Mouse (Mus musculus) left cerebral cortex, postnatal 14 days (tissue): ENCODE data around the gene Nktr. TPM values are rescaled to one million over a fixed set of nuclear protein-coding genes. Genes with fewer than 3 reads are reported as not detected.

Experiments
- DNase-seq, 2 experiments: peaks; one replicate each; pipeline ENCODE4 v3.0.0; 2021 to 2022; ENCODE audit warnings: low spot score in 2 of 2, mixed read lengths in 1 of 2
- intact Hi-C: fragments of 180-260 bp; cut with DNase I; formaldehyde crosslinking; loops from one replicate; pipeline ENCODE4 v1.15.1; 2025
- total RNA-seq, 2 experiments: library from RNA; stranded (reverse); gene quantifications; 2 replicates each; pipeline ENCODE4 v1.2.3; 2021

Nktr gene
- total RNA-seq, 2 experiments from 2014 or later, result 102 to 103 TPM

GRCm38 (mm10) chr9:121704646-121705625 is 14.0 kb upstream of the Nktr start, which contains the start of gene Sec22c:
Gene Sec22c, minus strand, starts transcription at chr9:121705490.
- peak; percentile 87 to 88 for DNase-seq
- intact Hi-C loops, result no loop called here

DNA sequence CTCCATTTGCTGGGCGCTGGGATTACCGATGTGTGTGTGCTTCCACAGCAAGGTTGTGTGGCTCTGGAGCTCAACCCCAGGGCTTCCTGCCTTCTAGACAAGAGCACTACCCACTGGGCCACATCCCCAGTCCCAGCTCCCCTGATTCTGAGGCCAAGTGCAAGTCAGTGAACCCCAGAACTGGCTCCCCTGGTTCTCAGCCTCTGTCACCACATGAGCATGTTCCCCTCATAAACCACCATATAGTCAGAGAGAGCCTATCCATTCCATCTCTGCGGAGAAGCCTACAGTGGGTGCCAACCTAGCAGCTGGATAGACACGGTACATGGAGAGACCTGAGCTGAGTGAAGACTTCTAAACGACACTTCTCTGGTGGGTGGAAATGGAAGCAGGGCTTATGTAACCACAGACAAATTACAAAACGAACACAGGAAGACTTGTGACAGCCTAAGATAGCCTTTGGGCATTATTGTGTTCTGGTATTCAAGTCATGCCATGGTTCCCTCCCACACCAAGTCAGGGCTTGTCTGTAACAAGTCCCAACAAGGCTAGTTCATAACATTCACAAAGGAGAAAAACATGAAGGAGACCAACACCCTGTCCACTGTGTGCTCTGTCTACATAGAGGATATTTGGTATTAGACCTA is 12.8 kb upstream of the Nktr start:
- intact Hi-C loops, result no loop called here
- DNase-seq, result no peak

DNA sequence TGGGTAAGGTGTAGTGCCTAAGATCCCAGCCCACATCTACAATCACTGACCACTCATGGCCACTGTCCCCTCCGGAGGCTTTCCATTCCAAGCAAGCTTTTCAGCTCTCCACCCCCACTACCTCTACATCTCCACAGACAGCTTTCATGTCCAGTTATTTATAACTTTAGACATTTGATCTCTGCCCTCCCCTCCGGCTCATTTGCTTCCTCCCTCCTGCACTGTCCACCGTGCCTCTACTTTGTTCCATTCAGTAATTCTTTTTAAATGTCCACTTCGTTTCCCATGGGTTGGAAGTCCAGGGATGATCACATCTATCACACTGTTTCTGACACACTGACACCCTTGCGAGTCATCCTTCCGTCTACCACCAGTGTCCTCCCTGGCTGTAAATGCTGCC is 11.2 kb upstream of the Nktr start:
- intact Hi-C loops, result no loop called here
- no peak for DNase-seq

- DNase-seq, result no peak
- intact Hi-C loops, result no loop called here
These were observed 10.2 kb upstream of the Nktr start for GRCm38 (mm10) chr9:121708506-121709486.

GRCm38 (mm10) chr9:121709898-121710583 is 8.9 kb upstream of the Nktr start, which contains the start of gene Ss18l2:
Gene Ss18l2, plus strand, starts transcription at chr9:121710329.
- peak; percentile 99 for DNase-seq
- intact Hi-C loops, result no loop called here

- no peak for DNase-seq
- intact Hi-C loops, result no loop called here
These were observed 8.4 kb upstream of the Nktr start for GRCm38 (mm10) chr9:121710584-121710975.

- DNase-seq, result no peak
- intact Hi-C loops, result no loop called here
These were observed 1.9 kb upstream of the Nktr start for GRCm38 (mm10) chr9:121717048-121717447.

DNA sequence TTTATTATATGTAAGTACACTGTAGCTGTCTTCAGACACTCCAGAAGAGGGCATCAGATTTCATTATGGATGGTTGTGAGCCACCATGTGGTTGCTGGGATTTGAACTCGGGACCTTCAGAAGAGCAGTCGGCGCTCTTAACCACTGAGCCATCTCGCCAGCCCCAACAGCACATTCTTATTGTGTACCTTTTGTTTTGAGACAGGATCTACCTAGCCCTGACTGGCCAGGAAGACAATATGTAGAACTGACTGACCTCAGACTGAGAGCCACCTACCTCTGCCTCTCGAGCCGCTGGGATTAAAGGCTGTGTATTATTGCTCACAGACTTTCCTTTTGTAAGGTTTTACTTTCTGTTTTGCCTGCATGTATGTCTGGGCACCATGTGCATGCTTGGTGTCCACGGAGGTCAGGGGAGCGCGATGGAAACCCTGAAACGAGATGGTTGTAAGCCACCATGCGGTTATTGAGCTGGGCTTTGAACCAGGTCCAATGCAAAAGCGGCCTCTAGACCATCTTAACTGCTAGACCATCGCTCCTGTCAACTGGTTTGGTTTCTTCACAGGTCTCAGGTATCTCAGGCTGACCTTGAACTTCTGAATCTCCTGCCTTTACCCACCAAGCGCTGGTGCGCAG is 781 bp upstream of the Nktr start:
- no peak for DNase-seq
- intact Hi-C loops, result no loop called here

DNA sequence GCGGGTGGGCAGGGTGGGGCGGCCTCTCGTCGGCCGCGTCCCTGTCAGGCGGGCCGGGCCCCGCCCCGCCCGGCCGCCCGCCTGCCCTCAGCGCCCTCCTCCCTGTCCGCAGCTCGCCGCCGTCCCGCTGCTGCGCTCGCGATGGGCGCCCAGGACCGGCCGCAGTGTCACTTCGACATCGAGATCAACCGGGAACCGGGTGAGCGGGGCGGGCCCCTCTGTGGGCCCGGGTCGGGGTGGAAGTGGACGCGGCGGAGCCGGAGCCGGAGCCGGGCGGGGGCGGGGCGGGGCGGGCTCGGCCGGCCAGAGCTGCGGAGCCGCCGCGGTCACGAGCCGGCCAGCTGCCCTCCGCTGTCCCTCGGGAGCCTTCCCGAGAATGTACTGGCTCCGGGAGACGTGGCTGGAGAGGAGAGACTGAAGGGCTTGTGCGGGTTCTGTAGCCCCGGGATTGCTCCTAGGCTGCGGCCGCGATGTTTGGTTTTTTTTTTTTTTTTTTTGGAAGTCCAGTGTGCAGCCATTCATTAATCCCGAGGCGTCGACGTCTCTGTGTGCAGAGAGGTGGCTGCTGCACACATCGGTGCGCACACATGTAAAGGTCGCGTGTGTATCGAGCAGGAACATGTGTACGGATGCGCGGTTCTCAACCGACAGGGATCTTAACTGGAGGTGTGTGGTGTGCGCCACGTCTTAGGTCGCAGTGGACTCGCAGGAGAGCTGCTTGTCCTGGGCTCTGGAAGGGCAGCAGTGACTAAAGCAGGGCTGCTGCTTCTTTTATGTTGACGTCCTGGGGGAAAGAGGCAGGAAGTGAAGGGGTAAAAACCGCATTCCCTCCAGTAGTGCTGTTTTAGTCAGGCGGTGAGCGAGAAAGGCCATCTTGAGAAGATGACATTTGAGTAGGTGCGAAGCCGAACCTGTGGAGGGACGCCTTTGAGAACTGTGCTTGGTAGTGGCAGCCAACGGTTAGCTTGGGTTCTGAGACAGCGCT is 670 bp downstream of the Nktr start:
- intact Hi-C loops, result no loop called here
- no peak for DNase-seq

GRCm38 (mm10) chr9:121740490-121740889 is 21.5 kb downstream of the Nktr start:
- DNase-seq, result no peak
- intact Hi-C loops, result no loop called here

GRCm38 (mm10) chr9:121741168-121741567 is 22.2 kb downstream of the Nktr start:
- no peak for DNase-seq
- intact Hi-C loops, result no loop called here

GRCm38 (mm10) chr9:121744051-121744450 is 25.1 kb downstream of the Nktr start:
- intact Hi-C loops, result no loop called here
- no peak for DNase-seq

DNA sequence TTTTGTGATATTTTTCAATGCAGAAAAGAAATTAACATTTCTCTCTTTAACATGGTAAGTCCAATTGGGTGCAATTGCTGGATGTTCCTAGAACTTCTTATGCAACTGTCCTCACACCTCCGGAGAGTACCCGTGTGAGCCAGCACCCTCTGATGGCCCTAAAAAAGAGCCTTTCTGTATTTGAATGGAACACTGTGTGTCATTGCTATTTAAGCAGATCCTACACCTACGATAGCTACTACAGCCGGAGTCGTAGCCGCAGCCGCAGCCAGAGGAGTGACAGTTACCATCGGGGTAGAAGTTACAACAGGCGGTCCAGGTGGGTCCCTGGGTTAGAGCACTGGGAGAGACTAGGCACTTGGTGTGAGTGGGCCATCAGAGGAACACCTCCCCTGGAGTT is 33.8 kb downstream of the Nktr start:
- DNase-seq, result peak in 1 of 2 experiments; percentile 52
- intact Hi-C loops, result no loop called here

DNA sequence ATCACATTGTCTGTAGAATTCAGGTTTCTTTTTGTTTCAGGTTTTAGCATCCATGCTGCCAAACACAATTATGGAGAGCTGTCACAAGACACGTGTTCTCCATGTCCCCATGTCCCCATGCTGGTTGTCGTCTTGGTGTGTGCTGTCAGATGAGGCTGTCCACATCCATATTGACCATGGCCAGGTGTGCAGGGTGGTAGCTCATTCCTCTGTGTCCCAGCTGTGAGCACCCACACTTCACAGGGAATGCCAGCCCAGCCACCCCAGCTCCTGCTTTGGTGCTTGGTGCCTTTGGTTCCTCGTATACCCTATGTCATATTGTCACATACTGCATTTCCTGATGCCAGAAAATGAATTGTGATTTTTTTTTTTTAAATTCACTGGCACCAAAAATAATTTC is 35.7 kb downstream of the Nktr start:
- DNase-seq, result no peak
- intact Hi-C loops, result no loop called here

DNA sequence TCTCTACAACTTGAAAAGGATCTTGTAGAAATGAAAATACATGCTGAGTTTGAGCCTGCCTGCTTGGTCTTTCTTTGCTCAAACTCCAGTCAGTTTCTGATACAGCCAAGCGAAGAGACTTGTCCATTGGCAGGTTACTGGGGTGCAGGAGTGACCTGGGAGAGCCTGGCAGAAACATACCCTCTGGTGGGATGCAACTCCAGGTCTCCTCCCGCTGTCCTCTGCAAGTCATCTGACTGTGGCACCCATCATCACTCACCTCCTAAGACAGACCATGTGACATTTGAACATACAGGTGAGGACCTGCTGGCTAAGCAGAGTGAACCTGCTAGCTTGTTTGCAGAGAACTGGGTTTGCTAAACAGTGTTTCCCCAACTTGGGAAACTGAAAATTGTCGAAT is 37.8 kb downstream of the Nktr start:
- intact Hi-C loops, result no loop called here
- DNase-seq, result no peak

DNA sequence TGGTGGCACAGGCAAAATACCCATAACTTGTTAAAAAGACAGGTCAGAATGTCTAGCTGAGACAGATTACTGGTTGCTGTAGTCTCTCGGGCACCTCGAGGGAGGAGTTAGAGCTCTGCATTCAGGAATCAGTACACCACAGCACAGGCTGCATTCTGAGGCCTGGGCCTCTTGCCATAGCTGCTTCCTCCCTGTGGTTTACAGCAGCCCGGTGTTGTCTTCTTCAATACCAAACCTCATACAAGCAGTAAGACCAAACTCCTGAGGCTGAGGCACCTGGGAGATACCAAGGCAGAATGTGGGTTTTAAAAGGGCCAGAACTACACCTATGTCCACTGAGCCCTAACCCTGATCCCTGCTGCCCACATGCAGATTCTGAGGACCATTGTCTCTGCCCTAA is 38.5 kb downstream of the Nktr start:
- DNase-seq, result peak in 1 of 2 experiments; percentile 72
- intact Hi-C loops, result no loop called here
